Mouse (Mus musculus) kidney, postnatal 0 days (tissue): Measurements from ENCODE around the gene Gmeb2. TPM values are rescaled to one million over a fixed set of nuclear protein-coding genes. Genes with fewer than 3 reads are reported as not detected.

Source experiments
- ATAC-seq: fragments of 200-750 bp; cut with Nextera tagmentation; replicated peaks from 2 replicates; pipeline ENCODE4 v1.8.0; 2017; ENCODE audit warnings: low read depth, moderate number of reproducible peaks, moderate TSS enrichment, moderate library complexity; ENCODE audit not compliant: low FRiP score
- DNase-seq: peaks from one replicate; pipeline ENCODE4 v3.0.0-alpha.2; 2016; ENCODE audit warnings: low spot score
- H3K27ac ChIP-seq: fragments of 300-500 bp; sonication (generic); 2 replicates; pipeline ENCODE4 v1.5.1; 2014; ENCODE audit warnings: mild to moderate bottlenecking
- H3K27me3 ChIP-seq: fragments of 300-500 bp; sonication (generic); 2 replicates; pipeline ENCODE4 v1.6.1; 2014; ENCODE audit warnings: low read length, mixed read lengths; ENCODE audit not compliant: insufficient read depth
- H3K36me3 ChIP-seq: fragments of 300-500 bp; sonication (generic); 2 replicates; pipeline ENCODE4 v1.6.1; 2014; ENCODE audit warnings: low read length, mixed read lengths; ENCODE audit not compliant: insufficient read depth
- H3K4me1 ChIP-seq: fragments of 300-500 bp; sonication (generic); replicated peaks from 2 replicates; pipeline ENCODE4 v1.6.1; 2014; ENCODE audit warnings: antibody characterized with exemption, low read length, mixed read lengths; ENCODE audit not compliant: insufficient read depth
- H3K4me2 ChIP-seq: fragments of 300-500 bp; sonication (generic); 2 replicates; pipeline ENCODE4 v1.6.1; 2014; ENCODE audit warnings: mild to moderate bottlenecking, low read length, moderate library complexity, mixed read lengths
- H3K4me3 ChIP-seq: fragments of 300-500 bp; sonication (generic); replicated peaks from 2 replicates; pipeline ENCODE4 v1.5.1; 2014; ENCODE audit warnings: low read depth, low read length
- H3K9ac ChIP-seq: fragments of 300-500 bp; sonication (generic); 2 replicates; pipeline ENCODE4 v1.6.1; 2014; ENCODE audit warnings: low read depth, low read length
- H3K9me3 ChIP-seq: fragments of 300-500 bp; sonication (generic); replicated peaks from 2 replicates; pipeline ENCODE4 v1.6.1; 2016; ENCODE audit warnings: low read length, inconsistent platforms, mixed read lengths
- CTCF ChIP-seq: IDR thresholded peaks from 2 replicates; pipeline ENCODE4 v1.5.1; 2016; ENCODE audit warnings: antibody characterized with exemption, low read depth, mild to moderate bottlenecking, moderate library complexity
- WGBS: fragments of 180-500 bp; shearing (Covaris S2); extraction: QIAGEN DNeasy Blood & Tissue Kit; methylation state at CpG from one replicate; pipeline ENCODE4 v1.1.7; 2014; 5-methylcytosine and 5-hydroxymethylcytosine counted together
- polyA plus RNA-seq: library from polyadenylated mRNA; unstranded; fragments of >200 nt; fragmentation: Nextera tagmentation; extraction: Ambion mirVana; gene quantifications from 2 replicates; pipeline ENCODE4 v1.2.1, GENCODE M21; 2015

Gene Gmeb2
- polyA plus RNA-seq, 1 experiment from 2014 or later = 8.1 TPM

- DNase-seq (peak; percentile 54), ATAC-seq (peak; percentile 83)
- Histone ChIP-seq H3K9ac (0 out of 2 replicates have a peak within 1 kb of the TSS, but pooled peaks have one; percentile 1), H3K27me3 (peaks cover 10% of the 10 kb centered on the region; the same call in 1 of the 2 replicates), H3K4me3 (peak within 1 kb of the TSS; percentile 30), H3K27ac (no peak within 1 kb of the TSS), H3K9me3 (no peaks in the 10 kb centered on the region), H3K36me3 (no peaks in the 10 kb centered on the region), H3K4me2 (peak within 1 kb of the TSS; percentile 66), H3K4me1 (peaks cover 7% of the 10 kb centered on the region; the same call in 1 of the 2 replicates)
- WGBS = 3% methylated on average over 17 of the region's 17 CpGs
- no peak for TF ChIP-seq CTCF
These were observed 74.8 kb downstream of the Gmeb2 start, which contains the start of gene Srms for GRCm38 (mm10) chr2:181213021-181213445. TSS of gene Srms (minus strand) at chr2:181213185.

DNA sequence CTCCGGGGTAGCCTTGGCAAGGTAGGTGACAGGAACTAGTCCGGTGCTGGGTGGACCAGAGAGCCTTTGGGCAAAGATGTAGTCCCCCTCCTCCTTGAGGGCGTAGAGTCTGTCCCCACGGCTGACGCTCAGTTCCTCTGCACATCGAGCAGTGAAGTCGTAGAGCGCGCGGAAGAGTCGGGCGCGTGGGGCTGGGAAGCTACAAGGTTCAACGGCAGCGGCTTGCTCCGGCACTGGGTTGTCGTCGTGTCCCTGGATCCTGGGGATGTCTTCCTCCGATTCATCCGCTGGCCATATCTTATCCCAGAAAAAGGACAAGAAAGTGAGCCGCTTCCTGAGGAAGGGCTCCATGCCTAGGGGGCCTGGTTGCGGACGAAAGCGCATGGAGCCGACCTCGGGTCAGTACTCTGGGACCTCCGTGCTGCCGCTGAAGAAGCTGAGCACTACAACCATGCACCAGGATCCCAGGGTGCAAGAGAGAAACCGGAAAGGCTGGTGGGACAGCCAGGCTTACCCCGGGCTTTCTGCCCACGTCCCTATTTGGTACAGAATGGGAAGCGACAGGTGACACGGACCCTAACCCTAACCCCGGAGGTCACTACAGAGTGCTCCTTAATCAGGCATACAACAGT lies 75.3 kb downstream of the Gmeb2 start:
- peaks cover 10% of the 10 kb centered on the region; the same call in 1 of the 2 replicates for H3K27me3 ChIP-seq
- peak; percentile 16 for DNase-seq
- no peak overlapping the region for H3K27ac ChIP-seq
- no peaks in the 10 kb centered on the region for H3K36me3 ChIP-seq
- TF ChIP-seq CTCF = no peak
- 1% methylated on average over 34 of the region's 34 CpGs for WGBS
- H3K9ac ChIP-seq = 0 out of 2 replicates have a peak overlapping the region, but pooled peaks have one; percentile 1
- no peaks in the 10 kb centered on the region for H3K9me3 ChIP-seq
- H3K4me1 ChIP-seq = peaks cover 7% of the 10 kb centered on the region; the same call in 1 of the 2 replicates
- peak; percentile 21; the same call in 1 of the 2 replicates for ATAC-seq
- peak overlapping the region; percentile 30 for H3K4me3 ChIP-seq
- H3K4me2 ChIP-seq = peak overlapping the region; percentile 66

- 63% methylated on average over 9 of the region's 9 CpGs for WGBS
- Histone ChIP-seq H3K27ac (no peak overlapping the region), H3K4me3 (no peak overlapping the region), H3K9ac (no peak overlapping the region), H3K9me3 (no peaks in the 10 kb centered on the region), H3K27me3 (no peaks in the 10 kb centered on the region), H3K36me3 (no peaks in the 10 kb centered on the region), H3K4me1 (no peaks in the 10 kb centered on the region), H3K4me2 (no peak overlapping the region)
- no peak for TF ChIP-seq CTCF
- ATAC-seq (no peak), DNase-seq (no peak)
These were observed 81.7 kb downstream of the Gmeb2 start for GRCm38 (mm10) chr2:181206118-181206517.

- no peak overlapping the region for H3K4me3 ChIP-seq
- H3K9me3 ChIP-seq = no peaks in the 10 kb centered on the region
- no peaks in the 10 kb centered on the region for H3K4me1 ChIP-seq
- H3K27ac ChIP-seq = no peak overlapping the region
- no peak overlapping the region for H3K9ac ChIP-seq
- H3K27me3 ChIP-seq = no peaks in the 10 kb centered on the region
- ATAC-seq (no peak), DNase-seq (no peak)
- H3K36me3 ChIP-seq = no peaks in the 10 kb centered on the region
- no peak overlapping the region for H3K4me2 ChIP-seq
- WGBS = 85% methylated on average over 5 of the region's 5 CpGs
- no peak for TF ChIP-seq CTCF
These were observed 82.2 kb downstream of the Gmeb2 start for GRCm38 (mm10) chr2:181205678-181206077.

GRCm38 (mm10) chr2:181202886-181203285 lies 84.9 kb downstream of the Gmeb2 start:
- WGBS = 59% methylated on average over 6 of the region's 6 CpGs
- ATAC-seq = no peak
- no peak overlapping the region for H3K4me3 ChIP-seq
- no peaks in the 10 kb centered on the region for H3K27me3 ChIP-seq
- H3K36me3 ChIP-seq = no peaks in the 10 kb centered on the region
- no peak overlapping the region for H3K27ac ChIP-seq
- no peak for TF ChIP-seq CTCF
- no peaks in the 10 kb centered on the region for H3K4me1 ChIP-seq
- no peak for DNase-seq
- H3K9ac ChIP-seq = no peak overlapping the region
- no peak overlapping the region for H3K4me2 ChIP-seq
- H3K9me3 ChIP-seq = no peaks in the 10 kb centered on the region

DNA sequence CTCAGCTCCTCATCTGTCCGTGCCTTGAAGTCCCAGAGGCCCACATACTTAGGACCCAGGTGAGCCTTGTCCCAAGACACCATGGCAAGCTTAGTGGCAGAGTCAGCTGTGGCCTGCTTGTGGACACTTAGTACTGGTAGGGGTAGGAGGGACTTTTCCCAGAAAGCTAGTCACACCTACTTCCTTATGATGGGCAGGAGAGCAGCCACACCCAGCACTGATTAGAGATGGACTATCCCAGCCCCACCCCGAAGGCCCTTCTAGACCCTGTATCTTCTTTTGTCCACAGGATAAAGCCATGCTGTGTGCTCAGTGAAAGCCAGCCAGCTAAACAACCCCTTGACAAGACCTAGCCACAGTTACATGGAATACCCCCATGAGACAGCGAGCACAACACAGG lies 85.4 kb downstream of the Gmeb2 start, which contains the start of gene Ptk6:
TSS of gene Ptk6 (minus strand) at position 368 of the 400 bp plus-strand sequence.
- TF ChIP-seq CTCF = no peak
- H3K9ac ChIP-seq = no peak within 1 kb of the TSS
- H3K4me2 ChIP-seq = no peak within 1 kb of the TSS
- ATAC-seq (no peak), DNase-seq (no peak)
- H3K9me3 ChIP-seq = no peaks in the 10 kb centered on the region
- no peaks in the 10 kb centered on the region for H3K27me3 ChIP-seq
- WGBS = 85% methylated on average over 3 of the region's 3 CpGs
- H3K27ac ChIP-seq = no peak within 1 kb of the TSS
- H3K36me3 ChIP-seq = no peaks in the 10 kb centered on the region
- no peak within 1 kb of the TSS for H3K4me3 ChIP-seq
- no peaks in the 10 kb centered on the region for H3K4me1 ChIP-seq
